ENCODE assay signal across 22 mouse cellular contexts in the genomic region with DNA sequence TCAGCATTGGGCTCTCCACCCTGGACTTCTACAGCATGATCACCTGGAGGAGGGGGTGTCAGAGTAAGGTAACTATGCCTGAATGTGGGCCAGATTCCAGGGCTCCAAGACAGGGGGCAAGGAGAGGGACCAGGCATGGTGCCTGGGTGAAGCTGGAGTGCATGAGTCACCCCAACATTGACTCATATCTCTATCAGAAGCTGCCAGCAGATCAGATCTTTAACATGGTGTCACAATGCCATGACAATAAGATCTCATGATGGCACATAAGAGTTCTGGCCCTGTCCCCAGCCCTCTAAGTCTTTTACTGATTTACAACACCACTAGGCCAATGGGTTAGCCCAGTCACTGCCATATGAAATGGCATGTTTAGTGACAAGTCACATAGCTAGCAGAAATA. TPM values are rescaled to one million over a fixed set of nuclear protein-coding genes. Genes with fewer than 3 reads are reported as not detected.
DNase-seq lines count a peak whose midpoint lies in the region; ATAC-seq lines count a peak whose summit lies in the region.
"Had no signal": no experiment of that assay in that cellular context is flagged by ENCODE, and none has a peak within 500 bp of the region (broad histone marks: within the 10 kb centered on the region; RNA-seq: fewer than 3 reads in every experiment).

No protein-coding gene starts in this region.

- H3K27ac ChIP-seq in forebrain, embryonic 15.5 days (replicated peaks) = no peak overlapping the region
- H3K27ac ChIP-seq: embryonic facial prominence, embryonic 10.5 days; embryonic facial prominence, embryonic 12.5 days; forebrain, embryonic 13.5 days had no signal

- DNase-seq in adrenal gland, adult (ENCODE audit: inconsistent age in 2 of 2, low spot score in 1 of 2) = peak; percentile 48 to 78
- no peak for DNase-seq in adrenal gland, postnatal 4 days (ENCODE audit: low spot score in 2 of 2)
- peak; percentile 35 for DNase-seq in adrenal gland, postnatal 14 days
- no peak for DNase-seq in adrenal gland, adult 8-10 months
- DNase-seq in 3T3-L1 (ENCODE audit: low read depth, low spot score) (peak; percentile 43), NIH3T3 (ENCODE audit: low read depth) (peak; percentile 30)
- no peak for DNase-seq in heart, adult 11 months
- DNase-seq: adrenal gland, postnatal 10 days; B cell, adult 2 months; cerebellum, adult 11-12 months; cerebellum, adult 2 months; cerebellum, adult 9-10 months; cerebellum, postnatal 10 days; cerebellum, postnatal 25 days had no signal

- H3K27me3 ChIP-seq in forebrain, embryonic 15.5 days = no peaks in the 10 kb centered on the region
- H3K27me3 ChIP-seq: embryonic facial prominence, embryonic 12.5 days; forebrain, embryonic 13.5 days; Patski had no signal

- H3K4me3 ChIP-seq in forebrain, embryonic 15.5 days = no peak overlapping the region
- H3K4me3 ChIP-seq: embryonic facial prominence, embryonic 10.5 days; embryonic facial prominence, embryonic 12.5 days; forebrain, embryonic 13.5 days had no signal

- H3K36me3 ChIP-seq in forebrain, embryonic 15.5 days = no peaks in the 10 kb centered on the region
- H3K36me3 ChIP-seq: embryonic facial prominence, embryonic 10.5 days; embryonic facial prominence, embryonic 12.5 days had no signal

- no peak overlapping the region for H3K4me2 ChIP-seq in forebrain, embryonic 15.5 days (replicated peaks)
- H3K4me2 ChIP-seq: embryonic facial prominence, embryonic 12.5 days; forebrain, embryonic 13.5 days had no signal

- H3K9ac ChIP-seq in forebrain, embryonic 15.5 days (replicated peaks) = no peak overlapping the region
- H3K9ac ChIP-seq: embryonic facial prominence, embryonic 12.5 days; forebrain, embryonic 13.5 days had no signal

- ATAC-seq in forebrain, embryonic 15.5 days (replicated peaks) = no peak
- ATAC-seq: activated CD4-positive, CD25-positive, alpha-beta regulatory T cell, adult 4 months; forebrain, embryonic 13.5 days; forebrain, embryonic 16.5 days; Patski had no signal

- H3K4me1 ChIP-seq in forebrain, embryonic 15.5 days = no peaks in the 10 kb centered on the region
- H3K4me1 ChIP-seq: forebrain, embryonic 13.5 days had no signal

- H3K9me3 ChIP-seq in forebrain, embryonic 15.5 days = no peaks in the 10 kb centered on the region
- H3K9me3 ChIP-seq: embryonic facial prominence, embryonic 10.5 days; forebrain, embryonic 13.5 days had no signal

RNA-seq across cellular contexts. Expression of a gene that starts 9.3 kb away (rescaled TPM):
- total RNA-seq in adrenal gland, postnatal 4 days (2021) = 10 to 100 TPM; 23.4 to 25.3 TPM
- total RNA-seq in adrenal gland, postnatal 14 days (2021) = 13.3 and 15.3 TPM in 2 replicates
- 10 to 100 TPM; 16.8 to 27.8 (median 20.2) TPM for total RNA-seq in adrenal gland, adult 8-10 months (2022)
- polyA plus RNA-seq in forebrain, embryonic 15.5 days (2015; fragmentation: Nextera tagmentation; extraction: Ambion mirVana) = 2.3 and 2.4 TPM in 2 replicates

RNA-seq across cellular contexts. Expression of a gene that starts 14.4 kb away (rescaled TPM):
- total RNA-seq in adrenal gland, postnatal 4 days (2021) = under 1 TPM; 0.59 to 0.98 TPM
- total RNA-seq in adrenal gland, postnatal 14 days (2021) = 0.19 TPM in 1 of 2 replicates, not detected in the other
- not detected for total RNA-seq in adrenal gland, adult 8-10 months (2022)
- 3.6 and 3.8 TPM in 2 replicates for polyA plus RNA-seq in forebrain, embryonic 15.5 days (2015; fragmentation: Nextera tagmentation; extraction: Ambion mirVana)
- total RNA-seq: MEL had no signal
- polyA plus RNA-seq: activated CD4-positive, CD25-positive, alpha-beta regulatory T cell, adult 4 months had no signal

RNA-seq across cellular contexts. Expression of a gene that starts 15.9 kb away (rescaled TPM):
- total RNA-seq in adrenal gland, postnatal 4 days (2021) = 10 to 100 TPM; 13.7 to 14.6 TPM
- 11.2 and 11.9 TPM in 2 replicates for total RNA-seq in adrenal gland, postnatal 14 days (2021)
- total RNA-seq in adrenal gland, adult 8-10 months (2022) = 10 to 100 TPM; 13.6 to 17.6 (median 16.1) TPM
- 23.4 and 25.4 TPM in 2 replicates for polyA plus RNA-seq in forebrain, embryonic 15.5 days (2015; fragmentation: Nextera tagmentation; extraction: Ambion mirVana)

RNA-seq across cellular contexts. Expression of a gene that starts 20.1 kb away (rescaled TPM):
- 10 to 100 TPM; 70.0 to 74.7 TPM for total RNA-seq in adrenal gland, postnatal 4 days (2021)
- total RNA-seq in adrenal gland, postnatal 14 days (2021) = 64.2 and 65.6 TPM in 2 replicates
- total RNA-seq in adrenal gland, adult 8-10 months (2022) = 100 to 1,000 TPM; 118 to 287 (median 209) TPM
- 8.8 and 11.2 TPM in 2 replicates for polyA plus RNA-seq in forebrain, embryonic 15.5 days (2015; fragmentation: Nextera tagmentation; extraction: Ambion mirVana)
- polyA plus RNA-seq: activated CD4-positive, CD25-positive, alpha-beta regulatory T cell, adult 4 months had no signal

RNA-seq across cellular contexts. Expression of a gene that starts 27.7 kb away (rescaled TPM):
- 10 to 100 TPM; 67.0 to 70.3 TPM for total RNA-seq in adrenal gland, postnatal 4 days (2021)
- 45.7 and 47.7 TPM in 2 replicates for total RNA-seq in adrenal gland, postnatal 14 days (2021)
- total RNA-seq in adrenal gland, adult 8-10 months (2022) = 10 to 100 TPM; 54.9 to 74.1 (median 62.4) TPM
- 32.0 and 35.1 TPM in 2 replicates for polyA plus RNA-seq in forebrain, embryonic 15.5 days (2015; fragmentation: Nextera tagmentation; extraction: Ambion mirVana)
- polyA plus RNA-seq: activated CD4-positive, CD25-positive, alpha-beta regulatory T cell, adult 4 months had no signal

Comparison
In these comparisons a context has a peak if more than half of its experiments do, and no peak if none do; other contexts are left out.
1. DNase-seq: peak in adrenal gland, adult (2 of 2), adrenal gland, postnatal 14 days (single experiment), 3T3-L1 (single experiment) and NIH3T3 (single experiment); none in adrenal gland, postnatal 4 days (0 of 2), adrenal gland, adult 8-10 months (single experiment) and heart, adult 11 months (single experiment).